Mouse (Mus musculus) erythroblast, adult 5-6 weeks (primary cell): ENCODE measurements at regions not wholly inside any gene's neighbourhood (a gene's known extent, or its start where the extent isn't known, plus 50 kb on each side); places are given as distances from the start of the nearest gene placed in this dataset.
"Not testable (repeated sequence)": the region's sequence is repeated elsewhere in the genome, so short reads cannot be mapped to it uniquely, and the experiment has no call there.

ENCODE experiments used
- ATAC-seq: replicated peaks from 2 replicates; pipeline ENCODE4 v1.8.0; 2016; ENCODE audit warnings: moderate number of reproducible peaks, mild to moderate bottlenecking, moderate TSS enrichment, inconsistent platforms; ENCODE audit not compliant: poor library complexity, low FRiP score, severe bottlenecking

DNA sequence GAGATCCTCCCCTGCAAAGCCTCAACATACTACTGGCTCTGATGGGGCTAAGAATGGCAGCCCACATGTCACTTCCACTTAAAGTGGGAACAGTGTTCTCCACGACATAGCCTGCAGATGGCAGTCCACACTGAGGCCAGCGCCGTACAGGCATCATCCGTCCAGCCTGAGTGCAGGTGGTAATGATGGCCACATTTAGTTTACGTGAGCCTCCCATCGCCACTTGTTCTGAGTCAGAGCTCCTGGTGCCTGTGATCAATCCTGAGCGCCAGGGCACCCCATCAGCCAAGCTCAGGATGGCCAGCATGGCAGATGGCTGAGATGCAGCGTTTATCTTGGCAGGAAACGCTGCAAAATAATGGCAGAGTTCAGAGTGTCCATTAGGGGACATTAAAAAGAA lies 159.6 kb downstream of the Adgrd1 start:
- no peak for ATAC-seq

GRCm38 (mm10) chr5:129257206-129257605 lies 160.7 kb downstream of the Adgrd1 start:
- ATAC-seq = no peak

GRCm38 (mm10) chr5:129260689-129261088 lies 164.1 kb downstream of the Adgrd1 start:
- ATAC-seq = no peak

DNA sequence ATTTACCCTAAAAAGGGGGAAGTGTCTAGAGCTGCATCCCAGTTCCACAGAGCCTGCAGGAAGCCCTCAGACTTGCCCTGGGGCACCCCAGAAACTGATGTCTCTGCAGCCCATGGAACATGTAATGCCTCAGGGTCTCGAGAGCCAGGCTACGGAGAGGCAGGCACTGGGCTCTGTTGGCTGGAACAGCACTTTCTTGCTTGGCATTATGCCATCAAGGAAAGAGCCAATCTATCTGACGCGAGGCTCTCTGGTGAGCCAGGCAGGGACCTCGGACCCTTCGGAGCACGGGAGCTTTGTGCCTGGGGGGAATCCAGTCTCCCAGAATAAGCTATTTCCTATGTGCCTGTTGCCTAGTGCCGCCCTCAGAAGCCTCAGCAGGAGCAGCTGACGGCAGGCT lies 166.6 kb downstream of the Adgrd1 start:
- ATAC-seq = no peak

GRCm38 (mm10) chr5:129264363-129264762 lies 167.8 kb downstream of the Adgrd1 start:
- no peak for ATAC-seq

DNA sequence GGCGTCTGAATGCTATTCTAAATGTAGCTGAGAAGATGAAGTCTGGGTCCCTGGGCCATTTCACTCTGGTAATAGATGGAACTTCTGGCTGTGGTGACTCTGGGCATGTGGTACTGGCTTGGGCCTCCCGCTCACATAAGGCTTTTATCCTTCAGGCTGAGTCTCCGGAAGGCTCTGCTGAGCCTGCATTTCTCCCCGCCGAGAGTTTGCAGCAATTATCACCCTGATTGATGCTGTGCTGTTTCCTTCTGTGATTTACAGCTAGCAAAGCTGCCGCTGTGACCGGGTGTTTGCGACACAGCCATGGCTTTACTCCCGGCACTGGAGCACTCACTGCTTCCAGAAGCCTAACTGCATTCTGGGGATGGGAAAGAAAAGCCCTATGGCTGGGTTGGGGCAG lies 171.9 kb downstream of the Adgrd1 start:
- ATAC-seq = no peak

DNA sequence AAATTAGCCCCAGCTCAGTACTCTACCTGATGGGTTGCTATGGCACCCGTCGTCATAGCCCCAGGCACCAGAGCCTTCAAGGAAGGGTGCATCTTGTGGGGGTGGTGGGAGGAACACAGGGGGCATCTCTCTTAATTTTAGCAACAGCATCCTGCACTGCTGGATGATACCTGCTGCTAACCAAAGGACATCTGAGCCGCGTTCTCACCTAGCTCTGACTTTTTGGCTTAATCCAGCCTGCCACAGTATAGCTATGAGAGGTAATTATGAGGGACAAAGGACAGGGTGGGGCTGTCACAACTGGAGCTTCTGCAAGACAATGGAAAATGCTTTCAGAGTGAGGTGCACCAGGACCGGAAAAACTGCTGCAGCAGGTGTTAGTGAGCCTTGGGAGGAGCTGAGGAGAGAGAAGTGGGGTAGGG lies 173.5 kb downstream of the Adgrd1 start:
- ATAC-seq = no peak

- ATAC-seq = no peak
Observed at GRCm38 (mm10) chr5:129281406-129281805, 184.9 kb downstream of the Adgrd1 start.

- no peak for ATAC-seq
Observed at GRCm38 (mm10) chr5:129282133-129282532, 185.6 kb downstream of the Adgrd1 start.

DNA sequence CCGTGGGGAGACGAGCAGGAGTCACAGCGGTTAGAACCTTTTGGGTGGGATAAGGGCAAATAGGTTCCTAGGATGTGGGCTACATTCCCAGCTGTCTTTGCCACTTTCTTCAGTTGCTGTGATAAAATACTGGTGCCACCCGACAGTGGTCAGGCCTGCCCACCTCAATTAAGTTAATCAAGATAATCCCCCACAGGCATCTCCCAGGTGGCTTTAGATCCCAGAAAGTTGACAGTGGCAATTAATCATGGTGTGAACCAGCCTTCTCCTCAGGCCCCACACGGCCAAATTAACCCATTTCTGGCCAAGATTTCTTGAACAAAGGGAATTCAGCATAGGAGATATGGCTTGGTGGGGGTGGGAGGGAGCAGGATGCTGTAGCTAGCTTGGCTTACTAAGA lies 186.3 kb downstream of the Adgrd1 start:
- no peak for ATAC-seq

DNA sequence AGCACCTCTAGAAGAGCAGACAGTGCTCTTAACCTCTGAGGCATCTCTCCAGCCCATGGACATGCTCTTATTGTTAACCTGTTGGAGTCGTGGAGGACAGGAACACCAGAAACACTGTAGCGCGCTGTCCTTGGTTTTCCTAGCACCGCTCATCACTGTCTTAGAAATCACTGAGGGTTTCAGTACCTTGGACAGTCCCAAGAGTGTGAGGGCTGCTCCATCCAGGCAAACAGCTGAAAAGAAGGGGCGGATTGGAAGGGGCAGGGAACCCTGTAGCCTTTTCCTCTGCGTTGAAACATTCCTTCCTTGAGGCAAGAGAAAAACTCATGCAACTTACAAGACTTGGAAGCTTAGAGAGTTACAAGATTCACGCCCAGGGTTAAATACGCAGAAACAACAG lies 190.9 kb downstream of the Adgrd1 start:
- no peak for ATAC-seq

- ATAC-seq = not testable (repeated sequence)
Observed at GRCm38 (mm10) chr5:129292821-129293220, 196.3 kb downstream of the Adgrd1 start.

- ATAC-seq = not testable (repeated sequence)
Observed at GRCm38 (mm10) chr5:129294861-129295542, 198.5 kb downstream of the Adgrd1 start.

DNA sequence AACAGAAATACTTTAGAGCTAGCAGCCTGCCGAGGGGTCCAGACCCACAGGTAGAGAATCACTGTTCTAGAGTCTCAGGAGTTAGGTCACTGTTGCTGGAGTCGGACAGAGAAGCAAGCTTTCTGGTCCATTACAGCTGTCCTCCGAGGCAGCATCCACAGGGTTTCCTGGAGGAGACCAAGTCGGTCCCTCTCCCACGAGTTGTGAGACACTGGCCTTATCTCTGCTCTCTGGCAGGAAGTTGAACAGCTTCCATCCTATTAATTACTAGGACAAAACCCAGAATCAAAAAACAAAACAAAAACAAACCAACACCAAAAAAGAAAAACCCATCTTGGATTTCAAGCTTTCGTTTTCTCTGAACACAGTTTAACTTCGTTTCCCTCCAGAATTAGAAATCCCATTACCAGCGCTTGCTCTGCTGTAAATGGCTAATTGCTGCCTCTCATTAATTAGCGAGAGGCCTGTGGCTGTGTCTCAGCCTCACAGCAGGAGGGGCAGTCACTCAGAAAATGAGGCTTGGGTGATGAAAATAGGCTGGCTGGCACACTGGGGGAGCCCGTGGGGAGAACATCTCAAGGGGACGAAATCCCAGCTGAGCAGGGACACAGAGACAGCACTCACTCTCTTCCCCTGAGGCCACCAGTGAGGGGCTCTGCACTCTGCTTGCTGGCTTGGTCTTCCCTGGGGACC lies 201.3 kb downstream of the Adgrd1 start:
- ATAC-seq = no peak

DNA sequence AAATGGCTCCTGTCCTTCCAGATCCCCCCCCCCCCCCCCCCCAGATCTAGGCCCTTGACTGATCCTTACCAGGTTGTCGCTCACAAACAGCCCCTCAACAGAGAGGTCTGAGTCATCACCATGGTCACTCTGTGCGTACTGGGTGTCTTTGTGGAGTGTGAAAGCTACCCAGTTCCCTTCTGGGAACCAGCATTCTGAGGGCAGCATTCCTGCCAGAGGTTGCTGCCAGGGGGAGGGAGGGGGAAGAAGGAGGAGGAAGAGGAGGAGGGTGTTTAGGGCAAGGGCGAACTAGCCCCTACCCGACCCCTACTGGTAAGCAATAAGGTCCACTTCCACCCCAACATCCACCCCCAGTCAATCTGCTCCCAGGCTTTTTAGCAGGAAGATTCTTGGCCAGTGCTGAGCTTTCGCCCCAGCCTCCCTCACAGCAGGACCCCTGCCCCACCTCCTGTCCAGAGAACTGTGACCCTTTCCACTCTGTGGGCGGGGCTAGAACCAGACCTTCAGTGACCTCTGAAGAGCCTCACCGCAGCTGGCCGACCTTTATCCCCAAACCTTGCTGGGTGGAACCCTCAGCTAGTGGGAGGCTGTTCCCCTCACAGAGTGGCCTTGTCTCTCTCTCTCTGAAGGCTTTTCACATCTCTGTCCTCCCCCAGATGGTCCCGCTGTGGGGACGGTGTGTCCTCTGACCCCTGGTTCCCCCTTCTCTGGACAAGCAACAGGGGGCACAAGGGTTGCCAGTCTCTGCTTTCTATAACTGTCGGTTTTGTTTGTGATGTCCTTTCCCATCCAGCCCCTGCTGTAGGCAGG lies 202.2 kb upstream of the Sfswap start:
- ATAC-seq = no peak

- no peak for ATAC-seq
Observed at GRCm38 (mm10) chr5:129299456-129299765, 201.6 kb upstream of the Sfswap start.

DNA sequence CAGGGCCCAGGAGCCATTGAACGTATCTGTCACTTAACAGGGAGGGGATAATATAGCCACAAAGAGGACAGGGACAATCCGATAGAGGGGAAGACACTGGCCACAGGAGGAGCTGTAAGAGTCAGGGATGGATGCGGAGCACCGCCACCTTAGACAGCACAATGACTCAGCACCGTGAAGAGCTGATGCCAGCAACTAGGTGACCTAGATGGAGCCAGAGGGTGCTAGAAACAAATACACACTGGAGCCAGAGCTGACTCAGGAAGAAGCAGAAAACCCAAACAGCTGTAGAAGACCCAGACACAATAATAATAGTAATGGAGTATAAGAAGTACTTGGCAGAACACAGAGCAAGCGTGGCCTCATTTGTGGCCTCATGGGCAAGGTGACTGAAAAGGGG lies 200.6 kb upstream of the Sfswap start:
- no peak for ATAC-seq

DNA sequence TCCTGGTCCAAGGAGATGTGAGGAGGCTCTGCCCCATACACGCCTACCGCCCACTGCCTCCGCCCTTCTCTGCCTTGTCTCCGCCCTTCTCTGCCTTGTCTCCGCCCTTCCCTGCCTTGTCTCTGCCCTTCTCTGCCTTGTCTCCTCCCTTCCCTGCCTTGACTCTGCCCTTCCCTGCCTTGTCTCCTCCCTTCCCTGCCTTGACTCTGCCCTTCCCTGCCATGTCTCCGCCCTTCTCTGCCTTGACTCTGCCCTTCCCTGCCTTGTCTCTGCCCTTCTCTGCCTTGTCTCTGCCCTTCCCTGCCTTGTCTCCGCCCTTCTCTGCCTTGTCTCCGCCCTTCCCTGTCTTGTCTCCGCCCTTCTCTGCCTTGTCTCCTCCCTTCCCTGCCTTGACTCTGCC lies 185.4 kb upstream of the Sfswap start:
- ATAC-seq = no peak

GRCm38 (mm10) chr5:129331094-129331523 lies 169.9 kb upstream of the Sfswap start:
- ATAC-seq = no peak

DNA sequence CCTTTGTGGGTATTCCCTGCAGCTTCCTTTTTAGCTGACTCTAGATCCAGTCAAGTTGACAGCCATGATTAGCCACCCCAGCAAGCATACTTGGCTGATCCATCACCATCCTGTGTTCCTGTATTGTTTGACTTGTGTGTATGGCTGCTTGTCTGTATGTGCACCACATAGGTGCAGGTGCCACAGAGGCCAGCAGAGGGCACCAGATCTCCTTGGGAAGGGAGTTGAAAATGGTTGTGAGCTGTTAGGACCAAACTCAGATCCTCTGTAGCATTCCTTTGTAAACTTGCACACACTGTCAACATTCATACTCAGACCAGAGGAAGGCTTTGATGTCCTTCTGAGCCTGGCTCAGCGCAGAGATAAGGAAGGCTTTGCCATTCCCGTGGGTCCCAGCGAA lies 169.0 kb upstream of the Sfswap start:
- no peak for ATAC-seq

DNA sequence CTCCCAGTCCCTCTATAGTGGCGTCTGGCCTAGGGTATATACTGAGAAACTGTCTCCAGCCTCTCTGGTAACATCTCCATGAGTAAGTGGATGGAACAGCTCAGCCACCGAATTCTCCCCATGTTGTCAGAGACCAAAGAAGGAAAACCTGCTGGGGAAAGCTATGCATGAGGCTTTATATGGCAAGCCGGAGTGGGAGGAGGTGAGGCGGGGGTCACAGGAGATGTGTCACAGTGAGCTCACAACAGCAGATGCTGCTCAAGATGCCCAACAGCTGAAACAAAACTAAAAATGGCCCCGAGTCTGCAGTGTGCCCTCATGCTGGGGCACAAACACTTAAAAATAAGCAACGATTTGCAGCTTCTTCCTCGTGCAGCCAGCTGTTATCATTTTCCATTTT lies 162.5 kb upstream of the Sfswap start:
- no peak for ATAC-seq
